Mouse (Mus musculus): ENCODE measurements at regions not wholly inside any gene's neighbourhood (a gene's known extent, or its start where the extent isn't known, plus 50 kb on each side); places are given as distances from the start of the nearest gene placed in this dataset.

- peak; percentile 42 for DNase-seq (ENCODE audit: low spot score)
Measured at GRCm38 (mm10) chr17:9905501-9906462, 236.3 kb upstream of the Pabpc6 start.

GRCm38 (mm10) chr17:9904525-9904991, 235.0 kb upstream of the Pabpc6 start:
- DNase-seq (ENCODE audit: low spot score), result no peak

- no peak for DNase-seq (ENCODE audit: low spot score)
Measured at GRCm38 (mm10) chr17:9903313-9903712, 233.8 kb upstream of the Pabpc6 start.

DNA sequence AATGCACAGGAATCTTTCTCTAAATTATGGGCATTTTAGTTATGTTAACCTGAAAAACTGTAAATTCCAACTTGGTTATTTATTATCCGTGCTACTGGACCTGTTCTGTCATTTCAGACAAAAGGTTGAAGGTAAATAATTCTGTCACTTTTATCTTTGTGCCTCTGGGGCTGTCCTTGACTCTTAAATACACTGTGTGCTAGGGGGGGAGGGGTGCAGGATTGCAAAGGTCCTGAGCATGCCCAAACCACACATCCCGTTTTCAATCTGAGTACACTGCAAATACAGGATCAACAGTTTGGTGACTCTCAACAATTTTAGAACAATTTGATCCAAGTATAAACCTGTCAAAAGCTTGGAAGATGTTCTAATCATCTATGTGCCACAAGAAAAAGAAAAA, 227.4 kb upstream of the Pabpc6 start:
- no peak for DNase-seq (ENCODE audit: low spot score)

DNA sequence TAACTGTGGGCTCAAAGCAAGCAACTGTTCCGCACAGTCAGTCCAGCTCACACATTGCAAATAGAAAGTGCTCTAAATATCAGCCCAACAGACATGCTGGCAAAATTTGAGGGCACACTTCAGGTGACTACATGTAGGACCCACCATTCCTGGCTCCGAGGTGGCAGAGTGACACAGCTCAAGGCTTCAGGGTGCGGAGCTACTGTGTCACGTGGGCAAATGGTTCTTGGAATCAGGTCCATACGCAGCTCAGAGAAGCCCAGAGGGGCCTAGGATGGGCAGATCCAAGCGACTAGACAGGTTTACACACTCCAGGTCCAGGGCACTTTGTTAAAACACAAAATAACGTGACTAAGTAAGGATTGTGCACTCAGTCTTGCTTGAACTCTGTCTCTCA, 226.2 kb upstream of the Pabpc6 start:
- no peak for DNase-seq (ENCODE audit: low spot score)

- DNase-seq (ENCODE audit: low spot score), result peak; percentile 30
Measured at GRCm38 (mm10) chr17:9894828-9895685, 225.5 kb upstream of the Pabpc6 start.

DNA sequence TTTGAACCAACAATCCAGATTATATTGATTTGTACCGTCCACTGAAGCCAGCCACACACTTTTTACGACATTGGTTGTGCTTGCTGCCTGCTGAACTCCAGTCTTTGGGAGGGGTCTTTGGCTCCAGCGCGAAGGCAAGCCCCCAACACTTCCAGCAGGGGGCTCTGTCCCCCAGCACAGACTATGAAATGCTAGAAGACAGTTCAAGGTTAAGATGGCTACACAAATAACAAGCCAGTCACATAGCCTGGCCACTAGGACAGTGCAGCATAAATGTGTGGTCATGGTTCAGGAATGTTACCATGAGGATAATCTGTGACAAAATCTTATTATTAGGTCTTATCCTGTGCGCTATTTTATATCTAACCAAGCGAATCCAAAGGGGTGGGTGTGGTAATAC, 224.4 kb upstream of the Pabpc6 start:
- peak; percentile 16 for DNase-seq (ENCODE audit: low spot score)

GRCm38 (mm10) chr17:9892776-9893175, 223.3 kb upstream of the Pabpc6 start:
- no peak for DNase-seq (ENCODE audit: low spot score)

DNA sequence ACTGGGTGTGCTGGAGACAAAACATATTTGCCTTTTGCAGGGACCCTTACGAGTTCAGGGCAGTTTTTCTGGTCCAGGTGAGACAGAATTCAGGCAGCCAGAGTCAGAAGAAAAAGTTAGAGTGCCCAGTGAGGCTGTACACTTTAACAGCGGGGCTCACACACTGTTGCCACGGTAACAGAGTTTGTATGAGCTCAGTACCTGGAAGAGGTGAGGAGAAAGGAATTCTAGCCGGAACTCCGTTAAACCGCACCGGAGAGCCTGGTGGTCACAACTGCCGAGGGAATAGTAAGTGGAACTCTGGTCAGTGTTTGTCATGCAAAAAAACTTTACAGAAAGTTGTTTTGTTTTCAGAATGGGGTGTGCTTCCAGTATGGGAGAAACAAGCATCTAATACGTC, 222.6 kb upstream of the Pabpc6 start:
- no peak for DNase-seq (ENCODE audit: low spot score)

- DNase-seq (ENCODE audit: low spot score), result no peak
Measured at GRCm38 (mm10) chr17:9888494-9888893, 219.0 kb upstream of the Pabpc6 start.

GRCm38 (mm10) chr17:9885110-9885509, 215.6 kb upstream of the Pabpc6 start:
- no peak for DNase-seq (ENCODE audit: low spot score)

DNA sequence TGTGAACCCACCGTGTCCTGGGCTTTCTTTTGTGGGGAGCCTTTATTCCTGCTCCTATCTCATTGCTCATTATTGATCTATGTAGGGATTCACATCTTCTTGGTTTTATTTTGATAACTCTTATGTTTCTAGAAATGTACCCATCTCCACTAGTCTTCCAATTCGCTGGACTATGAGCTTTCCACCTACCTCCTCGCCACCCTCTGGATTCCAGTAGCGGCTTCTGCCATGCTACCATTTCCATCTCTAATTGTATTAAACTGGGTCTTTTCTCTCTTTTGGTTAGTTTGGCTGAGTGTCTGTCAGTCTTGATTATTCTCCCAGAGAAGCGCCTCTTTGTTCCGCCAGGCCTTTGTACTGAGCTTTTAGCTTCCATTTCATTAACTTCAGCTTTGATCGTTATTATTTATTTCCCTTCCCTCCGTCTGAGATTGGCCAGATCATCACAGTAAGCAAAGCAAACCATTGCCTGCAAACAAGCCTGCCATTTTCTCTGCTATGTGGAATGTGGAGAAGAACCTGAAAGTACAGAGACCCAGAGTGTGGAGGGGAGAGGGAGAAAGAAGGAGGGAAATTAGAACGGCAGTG, 213.2 kb upstream of the Pabpc6 start:
- no peak for DNase-seq (ENCODE audit: low spot score)

DNA sequence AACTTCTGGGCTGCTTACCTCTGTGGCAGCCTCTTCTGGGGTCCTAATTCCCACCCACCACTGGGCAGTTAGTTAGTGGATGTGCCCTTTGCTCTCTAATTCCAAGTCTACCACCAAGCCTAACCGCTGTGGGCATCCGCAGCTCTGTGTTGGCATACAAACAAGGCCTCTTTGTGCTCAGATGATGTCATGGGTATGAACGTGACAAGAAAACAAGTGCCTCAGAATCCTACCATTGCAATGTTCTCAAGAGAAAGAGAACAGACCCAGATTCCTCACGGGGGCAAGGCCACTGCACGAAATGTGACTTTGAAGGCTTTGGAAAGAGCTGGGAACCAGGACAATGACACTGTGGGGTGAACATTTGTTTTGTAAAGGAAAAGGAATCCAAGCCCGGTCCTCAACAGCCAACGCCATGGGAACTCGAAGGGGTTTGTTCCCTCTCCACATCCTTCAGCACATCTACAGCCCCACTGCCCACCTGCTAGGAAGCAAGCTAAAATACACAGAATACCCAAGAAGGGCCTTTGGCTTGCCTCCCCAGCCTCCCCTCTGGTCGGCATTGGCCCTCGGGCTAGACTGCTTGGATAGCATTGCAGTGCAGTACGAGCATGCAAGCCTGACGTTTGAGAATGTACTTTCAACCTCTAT, 210.2 kb upstream of the Pabpc6 start:
- no peak for DNase-seq (ENCODE audit: low spot score)

GRCm38 (mm10) chr17:9873695-9874094, 204.2 kb upstream of the Pabpc6 start:
- no peak for DNase-seq (ENCODE audit: low spot score)

DNA sequence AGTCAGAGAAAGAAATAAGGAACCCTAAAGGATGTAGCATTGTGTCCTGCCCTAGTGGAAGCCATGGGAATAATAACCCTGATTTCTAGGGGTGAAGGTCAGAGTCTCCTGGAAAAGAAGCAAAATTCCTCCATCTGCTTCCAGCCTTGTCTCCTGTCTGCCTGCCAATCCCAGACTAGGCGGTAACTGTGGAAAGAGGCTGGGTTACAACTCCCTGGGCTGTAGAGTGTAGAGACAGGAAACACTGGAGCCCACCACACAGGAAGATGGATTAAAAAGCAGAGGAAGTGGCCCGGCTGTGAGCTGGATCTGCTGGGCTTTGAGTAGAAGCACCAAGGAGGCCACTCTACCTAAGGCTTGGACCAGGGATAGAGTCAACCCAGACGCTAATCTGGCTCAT, 200.7 kb upstream of the Pabpc6 start:
- DNase-seq (ENCODE audit: low spot score), result no peak

DNA sequence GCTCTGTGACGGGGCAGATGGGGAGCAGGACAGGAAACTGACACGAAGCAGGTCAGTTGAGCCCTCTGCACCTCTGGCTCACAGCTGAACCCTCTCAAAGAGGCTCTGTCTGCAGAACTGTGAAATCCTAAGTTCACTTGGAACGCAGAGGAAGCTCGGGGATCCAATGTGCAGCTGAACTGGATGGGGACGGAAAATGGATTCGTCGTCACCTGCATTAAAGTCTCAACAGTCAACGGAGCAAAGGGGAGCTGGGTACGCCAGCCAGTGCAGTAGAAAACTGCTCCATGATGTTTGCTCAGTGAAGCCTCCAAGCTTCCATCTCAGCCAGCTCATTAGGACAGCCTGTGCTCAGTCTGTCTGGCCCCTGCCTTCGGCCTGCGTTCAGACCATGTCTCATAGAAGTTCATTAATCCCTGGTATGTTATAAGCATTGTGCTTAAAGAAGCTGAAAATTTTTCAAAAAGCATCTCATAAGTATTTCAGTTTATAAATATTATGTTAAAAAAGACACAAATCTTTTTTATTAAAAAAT, 199.3 kb upstream of the Pabpc6 start:
- no peak for DNase-seq (ENCODE audit: low spot score)

DNA sequence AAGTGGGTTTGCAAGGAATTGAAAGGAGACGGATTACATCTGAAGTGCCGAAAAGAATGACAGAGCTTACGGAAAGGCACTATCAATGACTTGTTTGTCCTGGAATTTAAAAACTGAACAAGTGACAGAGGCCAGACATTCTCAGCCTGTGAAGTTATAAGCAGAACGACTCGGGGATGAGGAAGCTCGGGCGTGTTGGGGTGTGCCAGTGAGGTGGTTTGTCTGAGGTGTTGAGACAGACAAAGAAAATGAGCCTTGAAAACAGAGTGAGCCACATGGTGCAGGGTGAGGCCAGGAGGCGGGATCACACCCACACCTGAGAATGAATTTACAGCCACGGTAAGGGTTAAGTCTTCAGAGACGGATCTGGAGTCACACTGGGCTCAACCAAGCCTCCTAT, 194.7 kb upstream of the Pabpc6 start:
- no peak for DNase-seq (ENCODE audit: low spot score)

GRCm38 (mm10) chr17:9861923-9862854, 192.7 kb upstream of the Pabpc6 start:
- DNase-seq (ENCODE audit: low spot score), result no peak

DNA sequence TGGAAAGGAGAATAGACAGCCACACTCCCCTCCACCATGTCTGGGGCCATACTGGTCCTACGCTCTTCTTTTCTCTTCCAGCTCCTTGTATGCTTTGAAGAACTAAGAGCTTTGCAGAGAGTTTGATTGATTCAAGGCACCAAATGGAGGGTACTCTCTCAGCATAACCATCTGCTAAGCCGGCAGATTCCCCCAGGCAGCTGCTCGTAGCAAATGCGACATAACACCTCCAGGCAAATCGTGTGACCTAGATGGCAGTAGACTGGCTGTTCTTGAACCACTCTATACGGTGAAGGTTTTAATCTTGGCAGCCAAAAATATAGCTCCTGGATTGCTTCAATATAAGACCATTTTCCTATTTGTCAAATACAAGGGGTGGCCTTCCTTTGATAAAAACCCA, 191.8 kb upstream of the Pabpc6 start:
- DNase-seq (ENCODE audit: low spot score), result no peak

- no peak for DNase-seq (ENCODE audit: low spot score)
Measured at GRCm38 (mm10) chr17:9848559-9849357, 179.2 kb upstream of the Pabpc6 start.

Data from yolk sac, embryonic 10.5 days (tissue).